Mouse (Mus musculus) liver, embryonic 14.5 days (tissue): ENCODE results near the gene Mapkapk2. TPM values are rescaled to one million over a fixed set of nuclear protein-coding genes. Genes with fewer than 3 reads are reported as not detected.

ENCODE experiments used
- ATAC-seq: fragments of 200-750 bp; cut with Nextera tagmentation; 2 replicates; pipeline ENCODE4 v1.8.0; 2017; ENCODE audit warnings: moderate number of reproducible peaks, mild to moderate bottlenecking, moderate library complexity; ENCODE audit not compliant: insufficient read depth
- DNase-seq, 3 experiments: peaks; one replicate each; pipeline ENCODE4 v3.0.0-alpha.2; 2012 to 2013; ENCODE audit warnings: low read depth in 3 of 3, low spot score in 3 of 3
- H3K27ac ChIP-seq: fragments of 300-500 bp; sonication (generic); 2 replicates; pipeline ENCODE4 v1.5.1; 2014; ENCODE audit warnings: moderate library complexity, mild to moderate bottlenecking, control low read depth, inconsistent platforms
- H3K27me3 ChIP-seq: fragments of 300-500 bp; sonication (generic); 2 replicates; pipeline ENCODE4 v1.6.1; 2014; ENCODE audit warnings: mild to moderate bottlenecking, low read length, moderate library complexity; ENCODE audit not compliant: control insufficient read depth, insufficient read depth
- H3K36me3 ChIP-seq: fragments of 300-500 bp; sonication (generic); replicated peaks from 2 replicates; pipeline ENCODE4 v1.6.1; 2014; ENCODE audit warnings: low read depth; ENCODE audit not compliant: control insufficient read depth, insufficient read depth
- H3K4me1 ChIP-seq, 2 experiments: fragments of 200-500 bp in 1 of 2; fragments of 300-500 bp in 1 of 2; sonication (generic) in 1 of 2; replicated peaks; 2 replicates each; pipeline ENCODE4 v1.6.1; 2012 to 2014; ENCODE audit warnings: antibody characterized with exemption in 1 of 2, inconsistent platforms in 1 of 2, low read length in 1 of 2; ENCODE audit not compliant: control insufficient read depth in 2 of 2, insufficient read depth in 2 of 2
- H3K4me2 ChIP-seq: fragments of 300-500 bp; sonication (generic); 2 replicates; pipeline ENCODE4 v1.6.1; 2014; ENCODE audit warnings: low read depth, mild to moderate bottlenecking, control low read depth, moderate library complexity
- H3K4me3 ChIP-seq, 2 experiments: fragments of 200-500 bp in 1 of 2; fragments of 300-500 bp in 1 of 2; sonication (generic) in 1 of 2; 2 replicates each; pipeline ENCODE4 v1.5.1; 2012 to 2014; ENCODE audit warnings: low read depth in 2 of 2, low read length in 2 of 2, mild to moderate bottlenecking in 2 of 2, control low read depth in 1 of 2, inconsistent platforms in 1 of 2, moderate library complexity in 1 of 2; ENCODE audit not compliant: insufficient read depth in 1 of 2
- H3K9ac ChIP-seq: fragments of 300-500 bp; sonication (generic); replicated peaks from 2 replicates; pipeline ENCODE4 v1.6.1; 2014; ENCODE audit warnings: mild to moderate bottlenecking, control low read depth, moderate library complexity
- H3K9me3 ChIP-seq: fragments of 300-500 bp; sonication (generic); 2 replicates; pipeline ENCODE4 v1.6.1; 2016; ENCODE audit warnings: low read length, mixed read lengths; ENCODE audit not compliant: control insufficient read depth
- CTCF ChIP-seq: IDR thresholded peaks from 2 replicates; pipeline ENCODE4 v1.5.1; 2016; ENCODE audit warnings: antibody characterized with exemption, low read depth, control low read depth
- EP300 ChIP-seq: IDR thresholded peaks from 2 replicates; pipeline ENCODE4 v1.6.1; 2016; ENCODE audit warnings: antibody characterized with exemption, low read depth
- WGBS: fragments of 180-500 bp; shearing (Covaris S2); extraction: QIAGEN DNeasy Blood & Tissue Kit; methylation state at CpG from one replicate; pipeline ENCODE4 v1.1.7; 2014; ENCODE audit not compliant: insufficient replicate concordance; 5-methylcytosine and 5-hydroxymethylcytosine counted together
- polyA plus RNA-seq, 2 experiments: library from polyadenylated mRNA; depleted of rRNA in 1 of 2; stranded (reverse) in 1 of 2; unstranded in 1 of 2; fragments of >200 nt; fragmentation: Nextera tagmentation in 1 of 2; extraction: Ambion mirVana in 1 of 2; gene quantifications; 2 replicates each; pipeline versions ENCODE4 v1.2.1 to v1.2.3; 2012 to 2014

The Mapkapk2 gene
- polyA plus RNA-seq, 2 experiments = 12.9 to 13.6 TPM

GRCm38 (mm10) chr1:131135960-131136629 is 38.5 kb upstream of the Mapkapk2 start:
- Histone ChIP-seq H3K4me3 (peak overlapping the region; percentile 61 to 77), H3K27me3 (no peaks in the 10 kb centered on the region), H3K4me1 (peaks cover 18 to 25% of the 10 kb centered on the region in 2 experiments), H3K9me3 (no peaks in the 10 kb centered on the region), H3K4me2 (peak overlapping the region; percentile 92), H3K27ac (peak overlapping the region; percentile 88), H3K9ac (peak overlapping the region; percentile 93), H3K36me3 (peaks cover 23% of the 10 kb centered on the region)
- WGBS = 14% methylated on average over 10 of the region's 10 CpGs
- ATAC-seq = peak; percentile 27
- DNase-seq = peak in 2 of 3 experiments; percentile 50 to 55
- TF ChIP-seq CTCF (no peak), EP300 (peak; percentile 45; the same call in 1 of the 2 replicates)

- TF ChIP-seq EP300 (peak; percentile 17; the same call in 1 of the 2 replicates), CTCF (no peak)
- Histone ChIP-seq H3K27me3 (no peaks in the 10 kb centered on the region), H3K4me1 (peaks cover 18 to 25% of the 10 kb centered on the region in 2 experiments), H3K9me3 (no peaks in the 10 kb centered on the region), H3K4me3 (peak overlapping the region; percentile 61 to 77), H3K36me3 (peaks cover 31% of the 10 kb centered on the region), H3K4me2 (peak overlapping the region; percentile 92), H3K27ac (peak overlapping the region; percentile 88), H3K9ac (peak overlapping the region; percentile 93)
- DNase-seq (no peak), ATAC-seq (no peak)
- 39% methylated on average over 8 of the region's 8 CpGs for WGBS
These were observed 37.4 kb upstream of the Mapkapk2 start for GRCm38 (mm10) chr1:131134942-131135522.

- peak overlapping the region; percentile 39 to 77 for H3K4me3 ChIP-seq
- 82% methylated on average over 6 of the region's 6 CpGs for WGBS
These were observed 36.6 kb upstream of the Mapkapk2 start for GRCm38 (mm10) chr1:131134231-131134630.

GRCm38 (mm10) chr1:131125987-131126744 is 28.5 kb upstream of the Mapkapk2 start:
- ATAC-seq = peak; percentile 96
- Histone ChIP-seq H3K9me3 (no peaks in the 10 kb centered on the region; the same call in 1 of the 2 replicates), H3K27me3 (no peaks in the 10 kb centered on the region), H3K4me1 (peaks cover 28 to 37% of the 10 kb centered on the region in 2 experiments), H3K9ac (peak overlapping the region; percentile 80), H3K27ac (peak overlapping the region; percentile 100), H3K36me3 (peaks cover 39% of the 10 kb centered on the region), H3K4me2 (peak overlapping the region; percentile 74), H3K4me3 (peak overlapping the region; percentile 47 to 67)
- TF ChIP-seq CTCF (no peak), EP300 (peak; percentile 98)
- DNase-seq = peak; percentile 89 to 94 (median 90)
- 6% methylated on average over 11 of the region's 11 CpGs for WGBS

More at GRCm38 (mm10) chr1:131134231-131134630, 36.6 kb upstream of the Mapkapk2 start:
- Histone ChIP-seq H3K4me1 (peaks cover 13 to 22% of the 10 kb centered on the region in 2 experiments), H3K9me3 (no peaks in the 10 kb centered on the region; the same call in 1 of the 2 replicates), H3K27ac (peak overlapping the region; percentile 88), H3K9ac (no peak overlapping the region; the same call in none of the 2 replicates), H3K36me3 (peaks cover 39% of the 10 kb centered on the region), H3K27me3 (no peaks in the 10 kb centered on the region), H3K4me2 (peak overlapping the region; percentile 92)
- ATAC-seq = no peak
- no peak for TF ChIP-seq CTCF
- TF ChIP-seq EP300 = no peak
- no peak for DNase-seq
